Mouse (Mus musculus): Measurements from ENCODE around the gene Ranbp9. TPM values are rescaled to one million over a fixed set of nuclear protein-coding genes. Genes with fewer than 3 reads are reported as not detected.

Gene Ranbp9
- polyA plus RNA-seq, 1 experiment from 2014 or later: 4.3 TPM

DNA sequence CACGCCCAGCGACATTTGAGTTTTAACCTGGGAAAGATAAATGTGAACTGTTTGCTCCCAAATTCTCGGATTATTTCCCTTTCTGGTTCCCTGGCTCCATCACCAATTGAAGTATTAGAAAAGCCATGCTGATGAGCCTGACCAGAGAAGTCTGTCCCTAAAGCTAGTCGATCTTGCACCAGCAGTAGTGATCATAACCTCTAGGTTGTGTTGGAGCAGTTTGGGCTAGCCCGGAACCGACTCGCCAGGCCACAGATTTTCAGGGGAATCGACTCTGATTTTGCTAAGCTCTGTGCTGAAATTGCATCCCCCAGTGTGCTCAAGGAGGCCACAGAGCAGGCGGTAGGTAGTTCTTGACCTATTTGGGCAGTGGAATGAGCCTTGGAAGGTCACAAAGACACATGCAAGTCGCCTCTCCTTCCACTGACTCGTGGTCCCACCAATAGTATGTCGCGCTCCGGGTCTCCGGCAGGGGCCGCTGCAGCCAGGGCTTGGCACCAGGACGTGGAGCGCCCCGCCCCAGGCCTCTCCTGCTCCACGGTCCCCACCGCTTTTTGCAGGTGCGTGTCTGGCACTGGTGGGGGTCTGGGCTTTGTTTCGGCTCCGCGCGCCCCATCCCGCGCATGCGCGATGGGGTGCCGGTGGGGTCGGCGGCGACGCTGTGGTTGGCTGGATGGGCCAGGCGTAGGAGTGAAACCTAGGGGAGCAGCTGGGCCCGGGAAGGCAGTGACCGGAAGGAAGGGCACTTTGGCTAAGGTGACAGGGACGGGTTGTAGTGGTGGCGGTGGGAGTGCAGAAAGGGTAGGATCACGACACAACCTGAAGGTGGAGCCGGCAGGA, 115.9 kb downstream of the Ranbp9 start, which contains the start of gene Sirt5:
TSS of gene Sirt5 (plus strand) at position 512 of the 840 bp plus-strand sequence.
- Histone ChIP-seq H3K9ac (ENCODE audit: low read depth, low read length) (peak within 1 kb of the TSS; percentile 88), H3K4me1 (ENCODE audit: control insufficient read depth, insufficient read depth, low read length) (peaks cover 4% of the 10 kb centered on the region; the same call in 1 of the 2 replicates), H3K36me3 (ENCODE audit: control insufficient read depth, insufficient read depth, low read length) (no peaks in the 10 kb centered on the region), H3K27me3 (replicated peaks; ENCODE audit: control insufficient read depth, insufficient read depth, low read length) (no peaks in the 10 kb centered on the region), H3K4me2 (ENCODE audit: low read depth, low read length) (peak within 1 kb of the TSS; percentile 88), H3K27ac (ENCODE audit: low read length) (peak within 1 kb of the TSS; percentile 23; the same call in 1 of the 2 replicates), H3K9me3 (ENCODE audit: control insufficient read depth, low read length) (no peaks in the 10 kb centered on the region), H3K4me3 (ENCODE audit: low read length) (peak within 1 kb of the TSS; percentile 75)
- 16% methylated on average over 42 of the region's 42 CpGs for WGBS
- peak; percentile 97 for ATAC-seq

- Histone ChIP-seq H3K4me2 (ENCODE audit: low read depth, low read length) (no peak overlapping the region), H3K9ac (ENCODE audit: low read depth, low read length) (no peak overlapping the region), H3K9me3 (ENCODE audit: control insufficient read depth, low read length) (no peaks in the 10 kb centered on the region), H3K27me3 (replicated peaks; ENCODE audit: control insufficient read depth, insufficient read depth, low read length) (no peaks in the 10 kb centered on the region), H3K36me3 (ENCODE audit: control insufficient read depth, insufficient read depth, low read length) (no peaks in the 10 kb centered on the region), H3K4me3 (ENCODE audit: low read length) (no peak overlapping the region), H3K27ac (ENCODE audit: low read length) (no peak overlapping the region), H3K4me1 (ENCODE audit: control insufficient read depth, insufficient read depth, low read length) (peaks cover 4% of the 10 kb centered on the region; the same call in 1 of the 2 replicates)
- no peak for ATAC-seq
- 68% methylated on average over 9 of the region's 9 CpGs for WGBS
Measured at GRCm38 (mm10) chr13:43362353-43362752, 118.7 kb downstream of the Ranbp9 start.

DNA sequence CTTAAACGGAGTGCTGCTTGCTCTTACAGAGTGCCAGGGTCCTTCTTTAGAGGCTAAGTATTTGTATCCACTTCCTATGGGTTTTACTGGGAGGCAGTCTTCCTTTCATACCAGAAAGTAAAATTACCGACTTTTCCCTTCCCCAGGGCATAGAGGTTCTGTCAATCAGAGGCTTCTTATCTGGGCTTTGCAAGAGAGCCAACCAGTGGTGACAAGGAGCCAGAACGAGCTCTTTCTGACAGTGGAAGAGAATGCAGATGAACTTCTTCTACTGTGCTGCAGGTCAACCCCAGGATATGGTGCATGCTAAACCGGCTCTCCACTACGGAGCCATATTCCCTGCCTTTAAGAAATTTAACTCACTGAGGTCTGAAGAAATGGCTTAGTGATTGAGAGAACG, 120.5 kb downstream of the Ranbp9 start:
- no peak overlapping the region for H3K9ac ChIP-seq (ENCODE audit: low read depth, low read length)
- H3K27me3 ChIP-seq (replicated peaks; ENCODE audit: control insufficient read depth, insufficient read depth, low read length): no peaks in the 10 kb centered on the region
- WGBS: 63% methylated on average over 6 of the region's 6 CpGs
- H3K4me2 ChIP-seq (ENCODE audit: low read depth, low read length): no peak overlapping the region
- H3K4me1 ChIP-seq (ENCODE audit: control insufficient read depth, insufficient read depth, low read length): no peaks in the 10 kb centered on the region
- no peaks in the 10 kb centered on the region for H3K9me3 ChIP-seq (ENCODE audit: control insufficient read depth, low read length)
- no peak overlapping the region for H3K27ac ChIP-seq (ENCODE audit: low read length)
- no peaks in the 10 kb centered on the region for H3K36me3 ChIP-seq (ENCODE audit: control insufficient read depth, insufficient read depth, low read length)
- no peak for ATAC-seq
- H3K4me3 ChIP-seq (ENCODE audit: low read length): no peak overlapping the region

GRCm38 (mm10) chr13:43356346-43357125, 124.5 kb downstream of the Ranbp9 start:
- Histone ChIP-seq H3K4me3 (ENCODE audit: low read length) (no peak overlapping the region), H3K9me3 (ENCODE audit: control insufficient read depth, low read length) (no peaks in the 10 kb centered on the region), H3K4me2 (ENCODE audit: low read depth, low read length) (no peak overlapping the region), H3K36me3 (ENCODE audit: control insufficient read depth, insufficient read depth, low read length) (no peaks in the 10 kb centered on the region), H3K9ac (ENCODE audit: low read depth, low read length) (no peak overlapping the region), H3K4me1 (ENCODE audit: control insufficient read depth, insufficient read depth, low read length) (no peaks in the 10 kb centered on the region), H3K27ac (ENCODE audit: low read length) (no peak overlapping the region), H3K27me3 (replicated peaks; ENCODE audit: control insufficient read depth, insufficient read depth, low read length) (no peaks in the 10 kb centered on the region)
- 86% methylated on average over 14 of the region's 14 CpGs for WGBS
- no peak for ATAC-seq

GRCm38 (mm10) chr13:43354362-43354761, 126.7 kb downstream of the Ranbp9 start:
- WGBS: 47% methylated on average over 12 of the region's 12 CpGs
- no peaks in the 10 kb centered on the region for H3K9me3 ChIP-seq (ENCODE audit: control insufficient read depth, low read length)
- no peak overlapping the region for H3K4me2 ChIP-seq (ENCODE audit: low read depth, low read length)
- H3K9ac ChIP-seq (ENCODE audit: low read depth, low read length): no peak overlapping the region
- no peak for ATAC-seq
- H3K36me3 ChIP-seq (ENCODE audit: control insufficient read depth, insufficient read depth, low read length): no peaks in the 10 kb centered on the region
- H3K4me3 ChIP-seq (ENCODE audit: low read length): no peak overlapping the region
- no peaks in the 10 kb centered on the region for H3K27me3 ChIP-seq (replicated peaks; ENCODE audit: control insufficient read depth, insufficient read depth, low read length)
- no peaks in the 10 kb centered on the region for H3K4me1 ChIP-seq (ENCODE audit: control insufficient read depth, insufficient read depth, low read length)
- H3K27ac ChIP-seq (ENCODE audit: low read length): no peak overlapping the region

- H3K9me3 ChIP-seq (ENCODE audit: control insufficient read depth, low read length): no peaks in the 10 kb centered on the region
- no peak for ATAC-seq
- H3K4me2 ChIP-seq (ENCODE audit: low read depth, low read length): no peak overlapping the region
- WGBS: 58% methylated on average over 4 of the region's 4 CpGs
- H3K4me1 ChIP-seq (ENCODE audit: control insufficient read depth, insufficient read depth, low read length): no peaks in the 10 kb centered on the region
- H3K9ac ChIP-seq (ENCODE audit: low read depth, low read length): no peak overlapping the region
- H3K36me3 ChIP-seq (ENCODE audit: control insufficient read depth, insufficient read depth, low read length): no peaks in the 10 kb centered on the region
- H3K27me3 ChIP-seq (replicated peaks; ENCODE audit: control insufficient read depth, insufficient read depth, low read length): no peaks in the 10 kb centered on the region
- H3K4me3 ChIP-seq (ENCODE audit: low read length): no peak overlapping the region
- H3K27ac ChIP-seq (ENCODE audit: low read length): no peak overlapping the region
Measured at GRCm38 (mm10) chr13:43353356-43353755, 127.7 kb downstream of the Ranbp9 start.

Other genes starting within 250 kb of the Ranbp9 start
- gene Gfod1, start 177.1 kb downstream of the Ranbp9 start, polyA plus RNA-seq (2015; fragmentation: Nextera tagmentation; extraction: Ambion mirVana): 0.13 and 0.18 TPM in 2 replicates
- gene Sirt5, start 115.8 kb downstream of the Ranbp9 start, polyA plus RNA-seq (2015; fragmentation: Nextera tagmentation; extraction: Ambion mirVana): 17.1 and 20.4 TPM in 2 replicates
- 112 and 122 TPM in 2 replicates for gene Nol7, start 82.9 kb downstream of the Ranbp9 start, polyA plus RNA-seq (2015; fragmentation: Nextera tagmentation; extraction: Ambion mirVana)
- gene Mcur1, start 78.9 kb upstream of the Ranbp9 start, polyA plus RNA-seq (2015; fragmentation: Nextera tagmentation; extraction: Ambion mirVana): 8.6 and 9.1 TPM in 2 replicates
- gene Rnf182, start 134.4 kb upstream of the Ranbp9 start, polyA plus RNA-seq (2015; fragmentation: Nextera tagmentation; extraction: Ambion mirVana): 0.61 and 1.1 TPM in 2 replicates